ENCODE assay signal across 14 mouse cellular contexts in genomic region chr1:59868041-59868440, GRCm38 (mm10). TPM values are rescaled to one million over a fixed set of nuclear protein-coding genes. Genes with fewer than 3 reads are reported as not detected.
DNase-seq lines count a peak whose midpoint lies in the region.
"Had no signal": no experiment of that assay in that cellular context is flagged by ENCODE, and none has a peak within 500 bp of the region (broad histone marks: within the 10 kb centered on the region; RNA-seq: fewer than 3 reads in every experiment).

No protein-coding gene starts in this region.

- intact Hi-C loops in left cerebral cortex, postnatal 4 days (cut with DNase I): loop anchor here (10.0 kb wide), 1 partner anchor 163 kb away; no protein-coding TSS in a partner anchor

- peak; percentile 31 for DNase-seq in adrenal gland, postnatal 10 days
- DNase-seq in adrenal gland, adult (ENCODE audit: inconsistent age in 2 of 2, low spot score in 1 of 2): no peak
- peak; percentile 11 for DNase-seq in cerebellum, adult 11-12 months
- DNase-seq in cerebellum, adult 11 months: no peak
- DNase-seq in cerebellum, postnatal 14 days: peak; percentile 15 to 21
- no peak for DNase-seq in cerebellum, postnatal 4 days (ENCODE audit: low spot score in 2 of 2)
- peak; percentile 13 for DNase-seq in left cerebral cortex, postnatal 4 days
- DNase-seq in left cerebral cortex, adult 11 months (ENCODE audit: low spot score): no peak
- DNase-seq: gastrocnemius, postnatal 10 days; gastrocnemius, postnatal 36 days; heart, postnatal 10 days; heart, postnatal 36 days; kidney, adult 11 months; kidney, adult 8-10 months had no signal

RNA-seq across cellular contexts. Expression of gene Fam117b, which starts 44.8 kb away (rescaled TPM):
- total RNA-seq in adrenal gland, postnatal 10 days (2021): 10 to 100 TPM; 31.9 to 34.3 TPM
- 10 to 100 TPM; 89.7 to 92.1 TPM for total RNA-seq in left cerebral cortex, postnatal 4 days (2021)

Comparison
In these comparisons a context has a peak if more than half of its experiments do, and no peak if none do; other contexts are left out.
1. DNase-seq: peak in adrenal gland, postnatal 10 days (single experiment), cerebellum, adult 11-12 months (single experiment), cerebellum, postnatal 14 days (2 of 2) and left cerebral cortex, postnatal 4 days (single experiment); none in adrenal gland, adult (0 of 2), cerebellum, adult 11 months (single experiment), cerebellum, postnatal 4 days (0 of 2) and left cerebral cortex, adult 11 months (single experiment).